Mouse (Mus musculus) kidney, adult 2 months (tissue): ENCODE results near the gene Atp1a2. TPM values are rescaled to one million over a fixed set of nuclear protein-coding genes. Genes with fewer than 3 reads are reported as not detected.
A peak's percentile ranks its signal among the peaks of the same experiment; 100 is the strongest.

Source experiments
- DNase-seq: peaks from one replicate; pipeline ENCODE4 v3.0.0; 2021
- H3K27ac ChIP-seq: fragments of 200-500 bp; 2 replicates; pipeline ENCODE4 v1.5.1; 2012; ENCODE audit warnings: low read depth, low read length, control low read depth, inconsistent platforms; ENCODE audit not compliant: insufficient read depth
- H3K27me3 ChIP-seq: fragments of 200-500 bp; replicated peaks from 2 replicates; pipeline ENCODE4 v1.6.1; 2012; ENCODE audit warnings: mild to moderate bottlenecking, moderate library complexity, low read length, inconsistent platforms; ENCODE audit not compliant: control insufficient read depth, insufficient read depth
- H3K36me3 ChIP-seq: fragments of 200-500 bp; 2 replicates; pipeline ENCODE4 v1.6.1; 2012; ENCODE audit warnings: mild to moderate bottlenecking, moderate library complexity, low read length, inconsistent platforms; ENCODE audit not compliant: control insufficient read depth, insufficient read depth
- H3K4me1 ChIP-seq: fragments of 200-500 bp; 2 replicates; pipeline ENCODE4 v1.6.1; 2011; ENCODE audit warnings: low read length; ENCODE audit not compliant: control insufficient read depth, insufficient read depth
- H3K4me3 ChIP-seq: fragments of 200-500 bp; 2 replicates; pipeline ENCODE4 v1.5.1; 2011; ENCODE audit warnings: mild to moderate bottlenecking, low read depth, low read length, control low read depth; ENCODE audit not compliant: insufficient read depth
- CTCF ChIP-seq: fragments of 200-500 bp; conservative IDR thresholded peaks from 2 replicates; pipeline ENCODE4 v1.5.1; 2011; ENCODE audit warnings: low read depth, mild to moderate bottlenecking, control low read depth, low read length, moderate library complexity, mixed read lengths; ENCODE audit not compliant: insufficient read depth, insufficient read length
- POLR2A ChIP-seq: fragments of 200-500 bp; IDR thresholded peaks from one replicate; pipeline ENCODE4 v1.6.1; 2011; ENCODE audit warnings: low read depth, low read length, control low read depth
- WGBS: fragments of 180-500 bp; shearing (Covaris S2); methylation state at CpG from one replicate; pipeline ENCODE4 v1.1.7; 2018; 5-methylcytosine and 5-hydroxymethylcytosine counted together
- polyA plus RNA-seq: library from polyadenylated mRNA; depleted of rRNA; stranded (reverse); fragments of >200 nt; gene quantifications from 2 replicates; pipeline ENCODE4 v1.2.3, GENCODE M21; 2012; rRNA removed

The Atp1a2 gene
- polyA plus RNA-seq, 1 experiment = 36.4 TPM

GRCm38 (mm10) chr1:172243547-172244205, 54.2 kb downstream of the Atp1a2 start:
- TF ChIP-seq CTCF = peak; percentile 39; the same call in 1 of the 2 replicates
- no peak for TF ChIP-seq POLR2A
- DNase-seq = peak; percentile 23
- no peaks in the 10 kb centered on the region for H3K4me1 ChIP-seq
- WGBS = 53% methylated on average over 16 of the region's 16 CpGs
- H3K27ac ChIP-seq = no peak overlapping the region
- H3K4me3 ChIP-seq = no peak overlapping the region
- no peaks in the 10 kb centered on the region for H3K36me3 ChIP-seq
- no peaks in the 10 kb centered on the region for H3K27me3 ChIP-seq

- no peak for TF ChIP-seq POLR2A
- no peak for TF ChIP-seq CTCF
- Histone ChIP-seq H3K4me3 (no peak overlapping the region), H3K27me3 (no peaks in the 10 kb centered on the region), H3K36me3 (no peaks in the 10 kb centered on the region), H3K4me1 (no peaks in the 10 kb centered on the region), H3K27ac (peak overlapping the region; percentile 75)
- WGBS = 29% methylated on average over 2 of the region's 2 CpGs
- DNase-seq = peak; percentile 84
Measured at GRCm38 (mm10) chr1:172242401-172242800, 55.5 kb downstream of the Atp1a2 start.

GRCm38 (mm10) chr1:172240945-172241708, 56.7 kb downstream of the Atp1a2 start:
- 29% methylated on average over 6 of the region's 6 CpGs for WGBS
- peak overlapping the region; percentile 35; the same call in 1 of the 2 replicates for H3K27ac ChIP-seq
- H3K4me1 ChIP-seq = no peaks in the 10 kb centered on the region
- DNase-seq = peak; percentile 52
- no peaks in the 10 kb centered on the region for H3K36me3 ChIP-seq
- H3K27me3 ChIP-seq = no peaks in the 10 kb centered on the region
- TF ChIP-seq CTCF = no peak
- no peak for TF ChIP-seq POLR2A
- H3K4me3 ChIP-seq = no peak overlapping the region

- Histone ChIP-seq H3K4me1 (no peaks in the 10 kb centered on the region), H3K36me3 (no peaks in the 10 kb centered on the region), H3K4me3 (no peak overlapping the region), H3K27ac (no peak overlapping the region), H3K27me3 (no peaks in the 10 kb centered on the region)
- 78% methylated on average over 1 of the region's 1 CpGs for WGBS
- no peak for DNase-seq
- TF ChIP-seq POLR2A (no peak), CTCF (no peak)
Measured at GRCm38 (mm10) chr1:172229215-172229614, 68.6 kb downstream of the Atp1a2 start.

- peak; percentile 63 for DNase-seq
- no peak overlapping the region for H3K4me3 ChIP-seq
- 65% methylated on average over 2 of the region's 2 CpGs for whole genome bisulfite sequencing
- no peaks in the 10 kb centered on the region for H3K4me1 ChIP-seq
- H3K36me3 ChIP-seq = no peaks in the 10 kb centered on the region
- no peak overlapping the region for H3K27ac ChIP-seq
- TF ChIP-seq CTCF = no peak
- no peak for TF ChIP-seq POLR2A
- H3K27me3 ChIP-seq = no peaks in the 10 kb centered on the region
Measured at GRCm38 (mm10) chr1:172228209-172228608, 69.7 kb downstream of the Atp1a2 start.

Other genes with a start within 250 kb of the Atp1a2 start
- gene Nhlh1, start 240.5 kb downstream of the Atp1a2 start, polyA plus RNA-seq = not detected in 2 replicates
- gene Copa, start 215.5 kb downstream of the Atp1a2 start, polyA plus RNA-seq = 60.4 and 74.9 TPM in 2 replicates
- 94.0 and 98.3 TPM in 2 replicates for gene Ncstn, start 215.3 kb downstream of the Atp1a2 start, polyA plus RNA-seq
- gene Pex19, start 171.3 kb downstream of the Atp1a2 start, polyA plus RNA-seq = 110 and 125 TPM in 2 replicates
- 93.4 and 95.1 TPM in 2 replicates for gene Dcaf8, start 150.0 kb downstream of the Atp1a2 start, polyA plus RNA-seq
- gene Pea15a, start 91.3 kb downstream of the Atp1a2 start, polyA plus RNA-seq = 52.1 and 58.7 TPM in 2 replicates
- gene Casq1, start 78.2 kb downstream of the Atp1a2 start, polyA plus RNA-seq = 0.29 and 27.1 TPM in 2 replicates
- gene Atp1a4, start 39.6 kb downstream of the Atp1a2 start, polyA plus RNA-seq = 0.09 and 0.11 TPM in 2 replicates
- gene Igsf8, start 36.4 kb downstream of the Atp1a2 start, polyA plus RNA-seq = 54.3 and 57.7 TPM in 2 replicates
- 0.06 and 0.11 TPM in 2 replicates for gene Kcnj9, start 31.3 kb upstream of the Atp1a2 start, polyA plus RNA-seq
- 17.0 and 17.1 TPM in 2 replicates for gene Kcnj10, start 43.1 kb upstream of the Atp1a2 start, polyA plus RNA-seq
- gene Pigm, start 78.5 kb upstream of the Atp1a2 start, polyA plus RNA-seq = 4.9 and 5.6 TPM in 2 replicates
- 19.2 and 20.2 TPM in 2 replicates for gene Slamf9, start 177.3 kb upstream of the Atp1a2 start, polyA plus RNA-seq
- gene Igsf9, start 183.7 kb upstream of the Atp1a2 start, polyA plus RNA-seq = 15.4 and 20.7 TPM in 2 replicates
- 202 and 286 TPM in 2 replicates for gene Tagln2, start 202.0 kb upstream of the Atp1a2 start, polyA plus RNA-seq
- gene Cfap45, start 222.7 kb upstream of the Atp1a2 start, polyA plus RNA-seq = 0.33 and 0.79 TPM in 2 replicates